Mouse (Mus musculus) ES-E14 (cell line): ENCODE measurements around the gene Gm49396. TPM values are rescaled to one million over a fixed set of nuclear protein-coding genes. Genes with fewer than 3 reads are reported as not detected.

Experiments
- DNase-seq: peaks from one replicate; pipeline ENCODE4 v3.0.0-alpha.2; 2013; ENCODE audit warnings: low read depth, low spot score
- H3K27ac ChIP-seq: 2 replicates; pipeline ENCODE4 v1.5.1; 2012; ENCODE audit warnings: low read depth, mild to moderate bottlenecking, low read length, moderate library complexity, mixed read lengths; ENCODE audit not compliant: poor library complexity, insufficient read depth, severe bottlenecking
- H3K36me3 ChIP-seq: 2 replicates; pipeline ENCODE4 v1.6.1; 2012; ENCODE audit warnings: mild to moderate bottlenecking, low read length, moderate library complexity, mixed read lengths; ENCODE audit not compliant: control insufficient read depth, poor library complexity, insufficient read depth, severe bottlenecking
- H3K4me1 ChIP-seq, 2 experiments: fragments of 150-350 bp in 1 of 2; sonication (generic) in 1 of 2; 2 replicates each; pipeline ENCODE4 v1.6.1; 2012; ENCODE audit warnings: low read length in 2 of 2, mild to moderate bottlenecking in 1 of 2, mixed read lengths in 1 of 2; ENCODE audit not compliant: control insufficient read depth in 2 of 2, insufficient read depth in 2 of 2, poor library complexity in 1 of 2
- H3K4me3 ChIP-seq, 2 experiments: fragments of 150-350 bp in 1 of 2; sonication (generic) in 1 of 2; 2 replicates each; pipeline ENCODE4 v1.5.1; 2012; ENCODE audit warnings: low read length in 2 of 2, low read depth in 1 of 2, mild to moderate bottlenecking in 1 of 2, mixed read lengths in 1 of 2; ENCODE audit not compliant: insufficient read depth in 1 of 2, poor library complexity in 1 of 2, severe bottlenecking in 1 of 2
- H3K9ac ChIP-seq: 2 replicates; pipeline ENCODE4 v1.6.1; 2012; ENCODE audit warnings: low read depth, mild to moderate bottlenecking, low read length, mixed read lengths; ENCODE audit not compliant: poor library complexity, insufficient read depth, severe bottlenecking
- H3K9me3 ChIP-seq: fragments of 150-350 bp; sonication (generic); 2 replicates; pipeline ENCODE4 v1.6.1; 2012; ENCODE audit warnings: low read depth, mild to moderate bottlenecking, low read length; ENCODE audit not compliant: control insufficient read depth, insufficient read depth
- CHD2 ChIP-seq: IDR thresholded peaks from 2 replicates; pipeline ENCODE4 v1.6.1; 2014; ENCODE audit warnings: mild to moderate bottlenecking, low read depth, low read length, inconsistent platforms
- HCFC1 ChIP-seq: IDR thresholded peaks from 2 replicates; pipeline ENCODE4 v1.6.1; 2012; ENCODE audit warnings: low read length, inconsistent platforms, borderline replicate concordance; ENCODE audit not compliant: insufficient read depth
- MAFK ChIP-seq: IDR thresholded peaks from 2 replicates; pipeline ENCODE4 v1.6.1; 2014; ENCODE audit warnings: mild to moderate bottlenecking, low read depth, low read length, inconsistent platforms; ENCODE audit not compliant: insufficient read depth
- ZC3H11A ChIP-seq: IDR thresholded peaks from 2 replicates; pipeline ENCODE4 v1.6.1; 2012; ENCODE audit warnings: low read depth, mild to moderate bottlenecking, inconsistent platforms, low read length, borderline replicate concordance
- ZNF384 ChIP-seq: IDR thresholded peaks from 2 replicates; pipeline ENCODE4 v1.6.1; 2012; ENCODE audit warnings: low read depth, low read length, inconsistent platforms
- in situ Hi-C, 2 experiments: fragments of 600-800 bp; cut with MboI; formaldehyde crosslinking; loops; one replicate each; pipeline ENCODE4 v1.15.1; 2025; ENCODE audit warnings: low sequenced_read_pairs in 2 of 2, inconsistent platforms in 1 of 2; ENCODE audit not compliant: unreplicated experiment in 2 of 2
- total RNA-seq: library from RNA; depleted of rRNA; stranded (reverse); fragments of 300-350 nt; gene quantifications from 2 replicates; pipeline ENCODE4 v1.2.3, GENCODE M21; 2012; rRNA removed

The Gm49396 gene
- total RNA-seq: 4.1 and 6.8 TPM in 2 replicates

GRCm38 (mm10) chr7:30563117-30563905 is at the start of gene Gm49396, which contains the start of the genes U2af1l4 and Psenen:
Gm49396 (plus strand) TSS chr7:30563344.
U2af1l4 (plus strand) TSS chr7:30563301.
Psenen (minus strand) TSS chr7:30563627.
- in situ Hi-C loops: no loop called here
- peak; percentile 82 for TF ChIP-seq ZNF384
- no peak for TF ChIP-seq MAFK
- no peak for TF ChIP-seq ZC3H11A
- peak; percentile 95 for TF ChIP-seq HCFC1
- TF ChIP-seq CHD2: no peak
- peak within 1 kb of the TSS; percentile 99 for H3K9ac ChIP-seq

GRCm38 (mm10) chr7:30515003-30515760 is 48.0 kb upstream of the Gm49396 start:
- in situ Hi-C loops: no loop called here

More at GRCm38 (mm10) chr7:30563117-30563905, at the start of gene Gm49396, which contains the start of the genes U2af1l4 and Psenen:
- DNase-seq: peak; percentile 95
- Histone ChIP-seq H3K36me3 (peaks cover 5% of the 10 kb centered on the region), H3K27ac (peak within 1 kb of the TSS; percentile 99), H3K4me1 (peaks cover 4 to 22% of the 10 kb centered on the region in 2 experiments; a peak in 2 of 4 replicates), H3K9me3 (no peaks in the 10 kb centered on the region), H3K4me3 (peak within 1 kb of the TSS; percentile 97 to 99)

GRCm38 (mm10) chr7:30518325-30518724 is 44.8 kb upstream of the Gm49396 start:
- H3K9me3 ChIP-seq: no peaks in the 10 kb centered on the region
- in situ Hi-C loops: no loop called here
- no peak overlapping the region for H3K9ac ChIP-seq
- TF ChIP-seq HCFC1: no peak
- peak overlapping the region; percentile 2 to 13; a peak in 1 of 4 replicates for H3K4me3 ChIP-seq
- H3K36me3 ChIP-seq: no peaks in the 10 kb centered on the region
- no peak for DNase-seq
- H3K4me1 ChIP-seq: peaks cover 2 to 4% of the 10 kb centered on the region in 2 experiments; a peak in 2 of 4 replicates
- no peak overlapping the region for H3K27ac ChIP-seq

More at GRCm38 (mm10) chr7:30515003-30515760, 48.0 kb upstream of the Gm49396 start:
- H3K4me1 ChIP-seq: peaks cover 2 to 4% of the 10 kb centered on the region in 2 experiments; a peak in 2 of 4 replicates
- peak overlapping the region; percentile 26 to 42; a peak in 3 of 4 replicates for H3K4me3 ChIP-seq
- TF ChIP-seq ZC3H11A (no peak), MAFK (no peak), ZNF384 (no peak), HCFC1 (no peak), CHD2 (no peak)
- H3K36me3 ChIP-seq: no peaks in the 10 kb centered on the region
- peak overlapping the region; percentile 9; the same call in 1 of the 2 replicates for H3K9ac ChIP-seq
- no peak overlapping the region for H3K27ac ChIP-seq
- peak; percentile 35 for DNase-seq
- H3K9me3 ChIP-seq: no peaks in the 10 kb centered on the region

GRCm38 (mm10) chr7:30520396-30520795 is 42.7 kb upstream of the Gm49396 start:
- DNase-seq: no peak
- TF ChIP-seq ZNF384 (no peak), ZC3H11A (no peak)
- in situ Hi-C loops: no loop called here
- no peak overlapping the region for H3K9ac ChIP-seq
- H3K27ac ChIP-seq: no peak overlapping the region
- no peak overlapping the region for H3K4me3 ChIP-seq
- no peaks in the 10 kb centered on the region for H3K9me3 ChIP-seq
- peaks cover 2 to 4% of the 10 kb centered on the region in 2 experiments; a peak in 2 of 4 replicates for H3K4me1 ChIP-seq
- no peaks in the 10 kb centered on the region for H3K36me3 ChIP-seq
